Mouse (Mus musculus) urinary bladder, postnatal 4 days (tissue): ENCODE measurements around the gene Nbeal2.
"Not testable (repeated sequence)": the region's sequence is repeated elsewhere in the genome, so short reads cannot be mapped to it uniquely, and the experiment has no call there.

ENCODE experiments used
- DNase-seq, 2 experiments: peaks; one replicate each; pipeline ENCODE4 v3.0.0; 2021 to 2022; ENCODE audit warnings: low spot score in 2 of 2

Nbeal2 gene

DNA sequence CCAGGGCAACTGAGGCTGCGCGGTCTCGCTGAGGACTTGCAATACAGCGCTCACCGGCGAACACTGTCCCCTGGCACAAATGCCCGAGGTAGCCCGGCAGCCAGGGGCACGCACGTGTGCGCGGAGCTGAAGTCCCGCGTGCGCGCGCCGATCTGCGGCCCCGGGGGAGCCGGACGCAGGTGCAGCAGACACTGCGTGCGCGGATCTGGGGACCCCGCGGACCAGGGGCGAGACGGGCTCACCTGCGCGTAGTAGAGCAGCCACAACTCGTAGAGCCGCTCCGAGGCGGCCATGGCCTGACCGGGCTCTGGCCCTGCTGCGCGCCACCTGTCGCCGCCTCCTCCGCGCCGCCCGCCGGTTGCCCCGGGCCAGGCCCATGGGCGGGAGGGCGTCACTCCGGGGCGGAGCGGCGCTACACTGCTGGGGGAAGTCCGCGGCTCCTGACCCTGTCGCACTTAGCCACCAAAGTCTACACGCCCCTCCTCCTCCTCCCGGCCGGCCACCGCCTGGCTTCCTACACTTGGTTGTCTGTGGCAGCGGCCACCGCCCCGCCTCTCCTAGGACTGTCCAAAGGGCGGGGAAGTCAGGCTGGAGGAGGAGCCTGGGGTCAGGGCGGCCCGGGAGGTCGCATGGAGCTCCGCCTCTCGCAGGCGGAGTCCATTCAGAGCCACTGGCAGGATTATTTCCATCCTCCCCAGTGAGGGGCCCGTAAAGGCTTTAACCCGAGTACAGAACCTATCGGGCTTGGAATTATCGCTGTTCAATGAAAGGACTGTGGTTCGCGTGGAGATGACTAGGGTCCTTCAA is at the start of gene Nbeal2:
Gene Nbeal2 (minus strand): TSS at position 507 of the 807 bp plus-strand sequence.
- DNase-seq = peak; percentile 89 to 91

DNA sequence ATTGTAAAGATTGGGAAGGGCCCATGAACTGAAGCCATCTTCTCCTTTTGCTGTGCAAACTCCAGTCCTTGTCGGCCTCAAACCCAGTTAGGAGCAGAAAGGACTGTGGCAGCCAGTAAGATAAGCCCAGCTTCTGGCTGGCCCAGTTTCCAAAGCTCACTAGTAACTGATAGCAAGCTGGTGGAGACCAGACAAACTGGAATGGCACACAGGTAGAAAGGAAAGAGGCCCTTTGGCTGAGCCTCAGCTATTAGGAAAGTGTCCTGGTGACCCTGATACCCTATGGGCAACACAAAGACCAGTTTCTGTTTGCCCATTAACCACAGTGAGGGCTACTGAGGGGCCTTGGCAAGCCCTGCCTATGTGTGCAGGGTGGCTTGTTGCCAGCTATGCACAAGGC is 48.9 kb upstream of the Nbeal2 start:
- DNase-seq = no peak

DNA sequence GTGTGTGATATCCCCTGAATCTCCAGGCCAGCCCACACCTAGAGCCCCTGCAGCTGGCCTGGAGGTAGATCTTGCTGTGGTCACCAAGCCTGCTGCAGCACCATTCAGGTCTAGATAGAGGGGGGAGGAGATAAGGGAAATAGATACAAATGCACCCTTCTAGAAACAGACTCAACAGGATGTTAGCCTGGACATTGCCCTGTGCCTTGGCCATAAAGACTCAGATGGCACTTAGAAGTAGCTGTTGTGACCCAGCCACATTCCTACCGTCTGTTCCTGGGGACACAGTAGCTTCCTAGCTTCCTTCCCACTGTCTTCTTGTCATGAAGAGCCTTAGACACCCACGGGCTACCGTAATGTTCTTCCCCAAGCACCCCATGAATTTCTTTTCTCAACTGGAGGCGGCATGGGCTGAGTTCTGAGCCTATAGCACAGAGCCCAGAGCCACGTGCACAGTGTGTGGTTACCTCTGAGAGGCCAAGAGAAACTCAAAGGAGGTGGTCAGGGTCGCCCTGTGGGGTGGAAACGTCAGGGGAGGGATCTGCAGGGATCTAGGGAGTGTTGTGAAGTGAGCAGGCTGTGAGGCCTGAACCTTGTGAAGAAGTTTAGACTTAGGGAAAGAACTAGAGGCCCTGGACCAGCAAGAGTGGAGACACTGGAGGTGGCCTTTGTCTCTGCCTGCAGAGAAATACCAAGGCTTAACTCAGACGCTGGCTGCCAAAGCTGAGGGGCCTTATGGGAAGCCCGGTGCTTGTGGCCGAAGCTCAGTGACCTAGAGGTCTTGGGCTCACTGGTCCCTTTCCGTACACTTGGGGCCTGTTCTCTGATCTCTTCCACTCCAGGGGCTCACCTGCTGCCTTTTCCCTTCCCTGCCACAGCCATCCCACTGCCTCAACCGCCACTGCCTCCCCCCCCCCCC is 47.4 kb upstream of the Nbeal2 start:
- no peak for DNase-seq

DNA sequence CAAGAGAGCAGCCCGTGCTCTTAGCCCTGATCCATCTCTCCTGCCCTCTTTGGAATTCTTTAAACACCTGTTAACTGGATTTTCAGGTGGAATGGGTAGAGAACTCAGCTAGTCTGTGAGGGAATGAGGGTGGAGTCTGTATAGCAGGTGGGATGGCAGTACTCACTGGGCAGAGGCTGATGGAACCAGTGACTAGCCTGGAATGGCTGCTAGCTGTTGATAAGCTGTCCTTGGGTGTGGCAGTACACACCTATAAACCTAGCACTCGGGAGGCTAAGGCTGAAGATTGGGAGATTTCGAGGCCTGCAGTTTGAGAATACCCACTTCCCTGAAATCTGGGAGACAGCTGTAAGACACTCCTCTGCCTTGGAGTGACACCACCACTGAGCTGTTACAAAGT is 45.6 kb upstream of the Nbeal2 start:
- no peak for DNase-seq

DNA sequence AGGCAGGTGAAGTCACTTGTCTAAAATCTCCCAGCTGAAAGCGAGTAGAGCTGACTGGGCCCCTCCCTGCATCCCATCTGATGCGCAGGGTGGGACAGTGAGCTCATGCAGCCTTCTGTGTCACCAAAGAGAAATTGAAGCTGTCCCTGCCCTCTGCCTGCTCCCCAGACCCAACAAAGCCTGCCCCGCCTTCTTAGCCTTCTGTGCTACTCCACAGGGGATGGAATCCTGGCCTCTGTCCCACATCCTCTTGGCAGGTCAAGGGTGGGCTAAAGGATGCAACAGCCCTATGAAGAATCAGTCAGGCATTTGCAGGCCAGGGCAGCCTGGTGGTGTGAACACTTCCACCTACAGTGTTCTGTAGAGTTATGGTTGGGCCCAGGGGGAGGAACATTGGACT is 43.5 kb upstream of the Nbeal2 start:
- no peak for DNase-seq

DNA sequence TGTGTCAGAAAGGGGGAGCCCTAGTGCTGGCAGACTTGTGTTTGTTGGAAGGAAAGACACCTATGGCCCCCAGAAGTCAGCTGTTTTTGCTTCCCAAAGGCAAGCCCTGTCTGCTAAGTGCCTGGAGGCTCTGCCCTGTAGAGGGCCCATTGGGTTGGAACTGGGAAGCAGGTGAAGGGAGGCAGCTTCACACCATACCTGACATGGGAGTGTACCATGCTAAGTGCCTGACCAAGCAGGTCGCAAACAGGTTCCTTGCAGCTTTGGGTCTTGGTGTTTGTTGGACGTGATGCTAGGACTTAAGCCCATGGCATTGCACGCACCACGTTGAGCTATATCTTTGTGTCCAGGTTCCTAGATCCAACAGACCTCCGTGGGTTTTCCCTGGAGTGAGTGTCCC is 42.5 kb upstream of the Nbeal2 start:
- DNase-seq = no peak

DNA sequence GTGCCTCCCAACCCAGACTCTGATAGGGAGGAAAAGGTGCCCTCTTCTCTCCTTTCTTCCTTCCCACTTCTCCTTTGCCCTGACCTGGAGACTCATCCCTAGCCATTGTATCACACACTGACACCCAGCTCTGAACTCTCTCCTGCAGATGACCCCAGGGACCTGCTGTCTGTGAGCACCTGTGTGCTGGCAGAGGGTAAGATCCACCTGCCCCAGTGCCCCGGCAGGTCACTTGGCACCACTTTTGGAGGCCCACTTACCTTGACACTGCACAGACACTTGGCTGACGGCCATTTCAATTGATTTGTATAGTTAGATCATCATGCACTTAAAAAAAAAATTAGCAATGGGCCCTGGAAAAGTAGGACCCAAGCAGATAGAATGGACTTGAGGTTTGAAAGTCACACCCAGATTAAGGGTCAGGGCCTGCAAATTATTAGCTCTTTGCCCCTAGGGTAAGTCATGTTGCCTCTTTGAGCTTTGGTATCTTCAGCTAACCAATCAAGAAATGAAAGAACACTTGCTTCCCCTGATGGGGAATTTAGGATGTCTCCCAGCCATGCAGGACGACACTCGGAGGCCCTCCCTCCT is 41.3 kb upstream of the Nbeal2 start:
- no peak for DNase-seq

DNA sequence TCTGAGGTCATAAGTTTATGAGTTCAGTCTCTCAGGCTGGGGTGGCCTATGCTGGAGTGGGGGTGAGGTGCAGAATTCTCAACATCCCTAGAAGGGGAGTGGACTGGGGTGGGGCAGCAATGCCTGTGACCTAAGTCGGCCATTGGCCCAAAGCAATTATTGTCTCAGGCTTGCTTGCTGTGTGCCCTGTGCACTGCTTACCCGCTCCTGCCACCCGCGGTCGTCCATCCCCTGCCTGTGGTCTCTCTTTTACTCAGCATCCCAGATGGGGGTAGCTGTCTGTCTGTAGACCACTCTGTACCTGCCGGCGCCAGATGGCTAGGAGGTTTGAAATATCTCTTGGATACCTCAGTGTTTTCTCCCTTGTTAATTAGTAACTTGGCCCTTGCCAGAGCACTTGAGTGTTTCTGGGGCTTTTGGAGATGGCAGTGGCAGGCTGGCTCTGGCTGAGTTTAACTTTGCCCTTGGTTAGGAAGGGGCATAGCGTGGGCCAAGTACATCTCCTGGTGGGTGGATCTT is 35.4 kb upstream of the Nbeal2 start:
- no peak for DNase-seq

DNA sequence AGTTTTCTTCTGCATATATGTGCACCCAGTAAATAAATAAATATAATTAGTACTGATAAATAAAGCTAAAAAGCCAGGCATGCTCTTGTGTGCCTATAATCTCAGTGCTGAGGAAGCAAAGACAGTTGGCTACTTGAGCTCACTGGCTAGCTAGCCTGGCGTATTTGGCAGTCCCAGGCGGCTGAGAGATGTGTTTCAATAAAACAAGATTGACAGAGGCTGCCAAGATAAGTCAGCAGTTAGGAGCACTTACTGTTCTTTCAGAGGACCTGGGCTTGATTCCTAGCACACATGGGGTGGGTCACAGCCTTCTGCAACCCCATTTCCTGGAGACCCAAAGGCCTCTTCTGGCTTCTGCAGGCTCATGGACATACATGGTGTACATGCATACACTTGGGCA is 33.9 kb upstream of the Nbeal2 start:
- no peak for DNase-seq

DNA sequence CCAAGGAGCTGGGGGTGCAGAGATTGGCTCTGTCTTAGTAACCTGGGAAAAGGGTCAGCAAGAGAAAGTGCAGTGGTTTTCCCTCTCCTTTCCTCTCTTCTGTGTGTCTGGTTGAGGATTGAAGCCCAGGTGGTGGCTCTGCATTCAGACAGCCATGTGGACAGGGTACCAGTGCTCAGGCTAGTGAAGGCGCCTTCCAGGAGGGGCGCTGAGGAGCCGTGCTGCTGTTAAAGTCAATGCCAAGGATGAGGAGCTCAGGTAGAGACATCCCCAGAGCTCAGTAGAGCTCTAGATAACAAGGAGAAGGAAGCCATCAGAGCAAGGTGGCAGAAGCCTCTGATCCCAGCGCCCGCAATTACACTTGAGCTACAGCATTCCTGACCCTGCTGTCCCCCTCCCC is 33.1 kb upstream of the Nbeal2 start:
- DNase-seq = no peak

DNA sequence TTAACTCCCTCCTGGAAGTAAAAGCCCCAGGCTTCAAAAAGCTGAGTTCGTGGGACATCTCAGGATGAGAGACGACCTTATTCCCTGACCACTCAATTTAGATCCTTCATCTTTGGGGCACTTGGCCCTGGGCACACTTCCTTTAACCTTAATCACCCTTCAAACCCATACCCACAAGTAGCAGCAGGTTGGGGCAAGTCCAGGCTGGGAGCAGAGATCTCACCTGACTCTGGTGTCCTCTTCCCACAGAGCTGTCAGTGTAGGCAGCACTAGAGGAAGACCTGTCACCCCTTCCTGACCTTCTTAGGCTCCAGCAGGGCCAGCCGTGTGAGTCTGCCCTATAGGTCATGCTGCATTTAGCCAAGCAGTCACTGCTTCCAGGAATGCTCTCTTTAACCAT is 32.5 kb upstream of the Nbeal2 start:
- no peak for DNase-seq

DNA sequence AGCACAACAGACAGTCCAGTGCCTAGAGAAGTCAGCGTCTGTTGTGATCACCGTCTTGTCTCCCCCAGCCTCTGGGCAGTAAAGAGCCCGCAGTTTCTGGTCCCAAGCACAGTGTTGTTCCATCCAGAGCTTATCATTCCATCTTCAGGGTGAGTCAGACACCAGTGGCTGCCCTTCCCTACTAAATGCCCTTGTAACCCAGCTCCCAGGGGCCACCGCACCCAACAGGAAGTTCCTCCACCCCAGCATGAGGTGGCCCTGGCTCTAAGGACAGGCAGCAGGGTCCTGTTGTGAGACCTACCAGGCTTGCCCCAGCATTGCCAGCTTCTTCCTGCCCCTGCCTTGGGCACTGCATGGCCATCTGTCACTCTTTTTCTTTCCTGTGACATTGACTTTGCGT is 31.6 kb upstream of the Nbeal2 start:
- DNase-seq = no peak

DNA sequence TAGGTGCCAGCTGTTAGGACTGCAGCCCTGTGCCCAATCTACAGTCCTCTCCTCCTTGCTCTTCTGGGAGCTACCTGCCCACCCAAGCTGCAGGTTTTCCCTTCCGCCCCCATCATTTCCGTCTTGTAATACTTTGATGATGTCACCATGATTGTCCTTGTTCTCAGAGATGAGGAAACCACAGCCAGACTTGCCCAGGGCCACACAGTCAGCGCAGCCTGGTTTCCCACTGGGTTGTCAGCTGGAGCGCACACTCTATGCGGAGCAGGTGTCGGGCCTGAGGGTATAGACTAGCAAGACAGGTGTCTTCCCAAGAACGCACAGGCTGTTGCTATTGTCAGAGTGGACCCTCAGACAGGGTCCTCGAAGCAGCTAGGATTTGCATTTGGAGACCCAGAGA is 31.2 kb upstream of the Nbeal2 start:
- DNase-seq = no peak

DNA sequence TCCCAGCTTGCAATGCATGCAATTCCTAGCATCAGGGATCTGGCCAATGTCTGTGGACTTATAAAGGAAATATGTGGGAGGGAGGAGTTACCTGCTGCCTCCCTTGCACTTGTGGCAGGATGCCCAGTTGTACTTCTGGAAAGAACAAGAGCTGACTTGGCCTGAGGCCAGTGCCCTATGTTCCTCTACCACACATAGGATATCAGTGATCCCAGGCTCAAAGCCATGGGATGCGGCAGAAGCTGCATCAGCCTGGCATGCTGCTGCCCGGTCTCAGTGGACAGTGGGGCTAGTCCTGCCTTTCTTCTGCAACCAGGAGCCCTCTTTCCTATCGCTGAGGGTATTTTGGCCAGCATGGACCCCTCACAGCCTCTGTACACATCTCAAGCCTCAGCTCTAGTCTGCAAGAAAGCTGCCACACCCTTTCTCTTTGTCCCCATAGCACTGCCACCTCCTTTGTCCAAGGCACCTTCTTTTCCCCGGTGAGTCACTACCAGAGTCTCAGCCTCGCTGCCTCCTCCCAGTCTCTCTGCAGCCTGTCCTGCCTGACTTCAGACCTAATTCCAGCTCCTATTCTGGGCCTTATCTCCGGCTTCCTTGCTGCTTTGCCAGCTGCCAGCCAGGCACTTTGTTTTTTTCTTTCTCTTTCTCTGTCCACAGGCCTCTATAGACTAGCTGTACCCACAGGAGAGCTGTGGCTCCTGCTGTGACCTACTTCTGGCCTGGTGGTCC is 30.3 kb upstream of the Nbeal2 start:
- peak; percentile 77 to 80 for DNase-seq

DNA sequence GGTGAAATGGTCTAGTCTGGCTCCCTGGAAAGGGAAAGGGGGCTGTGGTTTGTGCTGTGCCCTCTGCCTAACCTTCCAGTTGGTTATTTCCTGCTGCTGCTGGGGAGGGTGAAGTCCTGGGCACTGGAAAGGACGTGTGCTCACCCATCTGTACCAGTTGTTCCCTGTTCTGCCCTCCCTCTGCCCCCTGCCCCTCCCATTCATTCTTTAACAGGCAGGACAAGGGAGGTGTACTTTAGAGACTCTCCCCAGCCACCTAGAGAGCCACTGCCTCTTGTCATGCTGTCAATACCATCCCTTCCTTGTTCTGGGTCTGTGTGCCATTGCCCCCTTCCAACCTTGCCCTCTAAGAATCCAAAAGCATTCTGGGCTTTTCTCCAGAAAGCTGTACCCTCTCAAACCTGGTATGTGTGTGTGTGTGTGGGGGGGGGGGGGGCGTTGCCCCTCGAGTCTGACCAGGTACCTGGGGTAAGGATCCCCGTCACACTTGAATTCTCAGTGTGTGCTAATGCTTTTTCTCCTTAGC is 29.7 kb upstream of the Nbeal2 start:
- DNase-seq = no peak

DNA sequence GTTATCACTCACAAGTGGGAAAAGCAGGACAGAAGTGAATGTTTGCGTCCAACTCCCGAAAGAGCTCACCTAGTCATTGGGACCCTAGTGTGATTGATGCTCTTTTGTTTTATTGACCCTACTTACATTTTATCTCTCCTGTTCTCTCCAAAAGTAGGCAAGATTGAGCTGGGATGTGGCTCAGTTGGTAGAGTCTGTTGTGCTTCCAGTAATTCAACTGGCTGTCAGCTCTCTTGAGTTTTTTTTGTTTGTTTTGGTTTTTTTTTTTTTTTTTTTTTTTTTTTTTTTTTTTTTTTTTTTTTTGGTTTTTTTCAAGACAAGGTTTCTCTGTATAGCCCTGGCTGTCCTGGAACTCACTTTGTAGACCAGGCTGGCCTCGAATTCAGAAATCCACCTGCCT is 28.7 kb upstream of the Nbeal2 start:
- not testable (repeated sequence) for DNase-seq

DNA sequence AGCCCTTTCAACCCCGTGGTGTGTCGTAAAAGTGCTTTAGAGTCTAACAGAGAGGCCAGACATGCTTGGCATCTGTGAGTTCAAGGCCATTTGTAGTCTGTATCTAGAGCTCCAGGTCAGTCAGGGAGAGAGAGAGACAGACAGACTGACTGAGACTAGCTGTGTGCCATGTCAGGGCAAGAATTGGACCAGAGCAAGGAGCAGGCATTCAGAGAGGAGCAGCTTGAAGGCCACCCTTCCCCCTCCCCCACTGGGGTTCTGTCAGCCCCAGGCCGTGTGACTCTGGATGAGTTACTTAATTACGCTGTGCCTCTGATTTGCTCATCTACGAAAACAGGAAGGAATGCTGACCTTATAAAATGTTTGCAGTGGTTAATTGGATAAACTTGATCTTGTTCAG is 28.3 kb upstream of the Nbeal2 start:
- no peak for DNase-seq

DNA sequence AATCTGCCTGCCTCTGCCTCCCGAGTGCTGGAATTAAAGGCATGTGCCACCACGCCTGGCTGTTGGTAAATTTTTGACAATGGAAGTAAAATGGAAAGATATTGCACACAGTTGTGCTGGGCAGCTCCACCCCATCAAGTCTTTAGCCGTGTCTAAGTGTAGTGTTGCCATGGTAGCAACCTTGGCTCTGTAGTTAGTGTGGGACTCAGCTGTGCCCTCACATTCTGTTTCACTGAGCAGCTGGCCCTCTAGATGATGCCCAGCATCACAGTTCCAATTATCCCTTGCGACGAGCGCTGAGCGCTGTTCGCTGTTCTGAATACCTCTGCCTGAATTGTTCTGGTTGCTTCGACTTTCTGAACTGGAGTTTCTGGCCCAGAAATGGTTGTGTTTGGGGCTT is 27.9 kb upstream of the Nbeal2 start:
- no peak for DNase-seq

DNA sequence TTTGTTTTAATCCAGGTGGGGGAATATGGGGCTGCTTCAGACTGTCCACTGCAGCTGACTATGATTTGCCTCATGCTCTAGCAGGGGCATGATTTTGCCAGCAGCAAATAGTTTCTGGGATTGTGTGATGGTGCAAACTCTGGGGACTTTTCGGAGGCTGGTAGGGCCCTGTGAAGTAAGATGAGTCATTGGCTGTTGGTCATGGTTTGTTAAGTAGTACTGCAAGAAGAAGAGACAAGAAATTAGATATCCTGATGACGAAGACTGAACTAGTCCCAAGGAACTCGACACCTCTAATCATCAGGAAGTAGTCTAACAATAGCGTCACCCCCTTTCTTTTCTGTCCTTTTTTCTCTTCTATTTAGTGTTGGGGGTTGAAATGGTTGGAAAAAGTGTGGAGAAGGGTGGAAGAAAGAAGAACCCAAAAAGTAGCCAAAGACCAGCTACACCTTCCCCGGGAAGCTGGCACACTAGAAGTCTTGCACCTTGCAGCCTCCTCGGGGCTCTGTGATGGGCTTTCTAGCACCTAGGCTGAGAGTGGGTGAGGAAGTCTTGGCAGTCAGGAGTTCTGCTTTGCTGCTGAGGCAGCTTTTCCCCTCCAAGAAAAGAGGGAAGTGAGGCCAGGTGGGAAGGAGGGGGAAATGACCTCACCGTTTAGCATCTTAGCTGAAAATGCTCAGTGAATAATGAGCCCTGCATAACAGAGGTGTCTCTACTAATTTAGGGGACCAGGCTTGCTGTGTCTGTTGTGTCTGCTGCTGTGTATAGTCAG is 27.0 kb upstream of the Nbeal2 start:
- DNase-seq = no peak

DNA sequence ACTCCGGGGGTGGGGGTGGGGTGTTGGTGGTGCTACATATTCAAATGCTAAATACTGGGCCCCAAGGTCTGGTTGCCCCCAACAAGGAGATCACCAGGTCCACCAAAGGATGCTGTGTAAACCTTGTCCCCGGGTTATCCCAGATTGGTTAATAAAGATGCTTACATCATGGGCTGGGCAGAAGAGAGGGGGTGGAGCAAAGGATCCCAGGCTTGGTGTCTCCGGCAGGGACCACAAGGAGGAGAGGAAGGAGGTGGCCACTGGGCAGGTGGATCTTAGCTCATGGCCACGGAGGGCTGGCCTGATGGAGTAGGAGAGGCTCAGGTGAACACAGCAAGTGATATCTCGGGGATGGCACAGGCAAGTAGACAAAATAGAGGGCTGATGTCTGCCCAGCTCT is 24.9 kb upstream of the Nbeal2 start:
- no peak for DNase-seq

DNA sequence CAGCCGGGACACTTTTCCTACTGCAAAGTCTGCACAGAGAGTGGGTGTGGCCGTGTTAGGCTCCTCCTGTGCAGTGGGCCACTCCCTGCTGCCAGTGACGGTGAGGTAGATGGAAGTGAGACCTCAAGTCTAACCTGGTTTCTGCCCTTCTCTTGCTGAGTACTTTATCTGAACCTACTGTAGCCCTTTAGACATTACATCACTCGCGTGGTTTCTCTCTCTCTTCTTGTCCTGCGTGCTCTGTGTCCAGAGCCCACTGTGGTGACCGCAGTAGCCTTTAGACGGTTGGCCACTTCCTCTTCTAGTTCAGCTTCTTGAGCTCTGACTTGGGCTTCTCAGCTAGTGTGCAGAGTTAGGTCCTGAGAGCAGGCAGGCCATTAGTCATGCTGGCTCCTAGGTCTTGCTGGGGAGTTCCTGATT is 22.5 kb upstream of the Nbeal2 start:
- DNase-seq = no peak
